9 mouse cellular contexts compared by ENCODE assay signal in genomic region chr7:139224725-139225124, GRCm38 (mm10). TPM values are rescaled to one million over a fixed set of nuclear protein-coding genes. Genes with fewer than 3 reads are reported as not detected.
DNase-seq lines count a peak whose midpoint lies in the region; ATAC-seq and TF ChIP-seq lines count a peak whose summit lies in the region.
"Had no signal": no experiment of that assay in that cellular context is flagged by ENCODE, and none has a peak within 500 bp of the region (broad histone marks: within the 10 kb centered on the region; RNA-seq: fewer than 3 reads in every experiment).

No protein-coding gene starts in this region.

- TF ChIP-seq POLR2A in thymus, adult 2 months (IDR thresholded peaks at IDR 0.05; ENCODE audit: control insufficient read depth, extremely low read depth, insufficient read depth, low read length, poor library complexity): peak; percentile 40; the same call in 1 of the 2 replicates

- WGBS in heart, embryonic 15.5 days: 41% methylated on average over 8 of the region's 8 CpGs
- 26% methylated on average over 8 of the region's 8 CpGs for WGBS in liver, embryonic 16.5 days (ENCODE audit: insufficient replicate concordance)
- 6% methylated on average over 8 of the region's 8 CpGs for WGBS in thymus, adult 2 months

- no peaks in the 10 kb centered on the region for H3K27me3 ChIP-seq in heart, embryonic 15.5 days
- H3K27me3 ChIP-seq in liver, embryonic 16.5 days (ENCODE audit: control insufficient read depth, insufficient read depth, low read depth, low read length): no peaks in the 10 kb centered on the region
- no peaks in the 10 kb centered on the region for H3K27me3 ChIP-seq in thymus, adult 2 months (ENCODE audit: control insufficient read depth, insufficient read depth, low read length)

- no peak overlapping the region for H3K4me3 ChIP-seq in heart, embryonic 15.5 days
- no peak overlapping the region for H3K4me3 ChIP-seq in liver, embryonic 16.5 days (ENCODE audit: low read depth, low read length)
- no peak overlapping the region for H3K4me3 ChIP-seq in thymus, adult 2 months (ENCODE audit: control insufficient read depth, insufficient read depth, low read length)
- no peak overlapping the region for H3K4me3 ChIP-seq in left cerebral cortex, adult 2 months

- peaks cover 36% of the 10 kb centered on the region for H3K4me1 ChIP-seq in heart, embryonic 15.5 days (replicated peaks)
- H3K4me1 ChIP-seq in liver, embryonic 16.5 days (ENCODE audit: control insufficient read depth, low read depth, low read length): no peaks in the 10 kb centered on the region; the same call in 1 of the 2 replicates
- H3K4me1 ChIP-seq in thymus, adult 2 months (replicated peaks; ENCODE audit: control insufficient read depth, insufficient read depth, low read length): peaks cover 66% of the 10 kb centered on the region

- no peak for TF ChIP-seq CTCF in thymus, adult 2 months (IDR thresholded peaks at IDR 0.05; ENCODE audit: borderline replicate concordance, control insufficient read depth, extremely low read depth, insufficient read depth, low read length, poor library complexity)
- no peak for TF ChIP-seq CTCF in left cerebral cortex, adult 2 months (IDR thresholded peaks at IDR 0.05)

- H3K9ac ChIP-seq in heart, embryonic 15.5 days: no peak overlapping the region
- no peak overlapping the region for H3K9ac ChIP-seq in liver, embryonic 16.5 days (ENCODE audit: low read depth, low read length)

- H3K9me3 ChIP-seq in heart, embryonic 15.5 days (replicated peaks): no peaks in the 10 kb centered on the region
- H3K9me3 ChIP-seq in liver, embryonic 16.5 days (replicated peaks; ENCODE audit: control insufficient read depth, low read length): no peaks in the 10 kb centered on the region

- no peak overlapping the region for H3K4me2 ChIP-seq in heart, embryonic 15.5 days
- no peak overlapping the region for H3K4me2 ChIP-seq in liver, embryonic 16.5 days (ENCODE audit: low read depth, low read length)

- peak; percentile 54 for DNase-seq in layer of hippocampus, adult 9-11 months
- no peak for DNase-seq in layer of hippocampus, postnatal 25 days (ENCODE audit: extremely low spot score in 1 of 2, low spot score in 1 of 2)
- DNase-seq in thymus, adult 2 months: peak; percentile 69
- DNase-seq in right cerebral cortex, postnatal 25 days: no peak
- DNase-seq in cerebellum, adult 8-10 months: no peak
- DNase-seq in left cerebral cortex, adult 2 months (ENCODE audit: extremely low spot score in 1 of 2, low spot score in 2 of 2): no peak

- no peak for ATAC-seq in heart, embryonic 15.5 days (replicated peaks; ENCODE audit: insufficient number of reproducible peaks, insufficient read depth, low FRiP score, low read depth)
- peak; percentile 64 for ATAC-seq in liver, embryonic 16.5 days (ENCODE audit: low read depth)

- intact Hi-C loops in left cerebral cortex, adult 2 months (cut with DNase I): no loop called here

- peak overlapping the region; percentile 50; the same call in 1 of the 2 replicates for H3K27ac ChIP-seq in heart, embryonic 15.5 days
- H3K27ac ChIP-seq in liver, embryonic 16.5 days (ENCODE audit: low read length): peak overlapping the region; percentile 34; the same call in 1 of the 2 replicates
- peak overlapping the region; percentile 90 for H3K27ac ChIP-seq in thymus, adult 2 months (ENCODE audit: control insufficient read depth, insufficient read depth, low read length)
- no peak overlapping the region for H3K27ac ChIP-seq in left cerebral cortex, adult 2 months

- no peaks in the 10 kb centered on the region for H3K36me3 ChIP-seq in heart, embryonic 15.5 days
- H3K36me3 ChIP-seq in liver, embryonic 16.5 days (ENCODE audit: control insufficient read depth, insufficient read depth): no peaks in the 10 kb centered on the region
- H3K36me3 ChIP-seq in thymus, adult 2 months (ENCODE audit: control insufficient read depth, insufficient read depth, low read length): no peaks in the 10 kb centered on the region

RNA-seq across cellular contexts. Expression of gene Stk32c, which starts 11.6 kb away (rescaled TPM):
- 100 to 1,000 TPM in 1 of 2 experiments, 10 to 100 TPM in 1; 92.1 to 104 TPM for total RNA-seq in layer of hippocampus, postnatal 25 days (2021)
- polyA plus RNA-seq in heart, embryonic 15.5 days (2015; fragmentation: Nextera tagmentation; extraction: Ambion mirVana): 0.08 and 0.10 TPM in 2 replicates
- polyA plus RNA-seq in liver, embryonic 16.5 days (2015; fragmentation: Nextera tagmentation; extraction: Ambion mirVana): not detected in 2 replicates
- polyA plus RNA-seq in thymus, adult 2 months (2012; rRNA removed): 1.3 and 1.7 TPM in 2 replicates
- total RNA-seq in left cerebral cortex, adult 2 months (2021): 100 to 1,000 TPM; 159 to 167 TPM
- total RNA-seq: MEL had no signal

RNA-seq across cellular contexts. Expression of gene Lrrc27, which starts 11.9 kb away (rescaled TPM):
- 1 to 10 TPM; 6.1 to 6.8 TPM for total RNA-seq in layer of hippocampus, postnatal 25 days (2021)
- polyA plus RNA-seq in heart, embryonic 15.5 days (2015; fragmentation: Nextera tagmentation; extraction: Ambion mirVana): 3.0 and 3.5 TPM in 2 replicates
- polyA plus RNA-seq in liver, embryonic 16.5 days (2015; fragmentation: Nextera tagmentation; extraction: Ambion mirVana): 0.35 and 0.68 TPM in 2 replicates
- polyA plus RNA-seq in thymus, adult 2 months (2012; rRNA removed): 3.9 and 4.0 TPM in 2 replicates
- total RNA-seq in left cerebral cortex, adult 2 months (2021): 1 to 10 TPM; 8.1 to 8.2 TPM

RNA-seq across cellular contexts. Expression of gene Pwwp2b, which starts 23.6 kb away (rescaled TPM):
- total RNA-seq in layer of hippocampus, postnatal 25 days (2021): 10 to 100 TPM; 28.9 to 31.4 TPM
- 7.0 and 8.5 TPM in 2 replicates for polyA plus RNA-seq in heart, embryonic 15.5 days (2015; fragmentation: Nextera tagmentation; extraction: Ambion mirVana)
- 1.1 and 1.3 TPM in 2 replicates for polyA plus RNA-seq in liver, embryonic 16.5 days (2015; fragmentation: Nextera tagmentation; extraction: Ambion mirVana)
- 6.3 and 7.4 TPM in 2 replicates for polyA plus RNA-seq in thymus, adult 2 months (2012; rRNA removed)
- 10 to 100 TPM; 10.2 to 12.2 TPM for total RNA-seq in left cerebral cortex, adult 2 months (2021)

Comparison
In these comparisons a context has a peak if more than half of its experiments do, and no peak if none do; other contexts are left out.
1. DNase-seq: peak in layer of hippocampus, adult 9-11 months (single experiment) and thymus, adult 2 months (single experiment); none in layer of hippocampus, postnatal 25 days (0 of 2), right cerebral cortex, postnatal 25 days (single experiment), cerebellum, adult 8-10 months (single experiment) and left cerebral cortex, adult 2 months (0 of 2).